Mouse (Mus musculus) embryo, embryonic 11 days (tissue): Measurements from ENCODE around the gene Cyp4a29.
A peak's percentile ranks its signal among the peaks of the same experiment; 100 is the strongest.
"Not testable (repeated sequence)": the region's sequence is repeated elsewhere in the genome, so short reads cannot be mapped to it uniquely, and the experiment has no call there.

Experiments used
- DNase-seq: peaks from one replicate; pipeline ENCODE4 v3.0.0-alpha.2; 2015

Gene Cyp4a29

GRCm38 (mm10) chr4:115241784-115242183 is at the start of gene Cyp4a29:
TSS of gene Cyp4a29 (plus strand) at chr4:115242084.
- no peak for DNase-seq

DNA sequence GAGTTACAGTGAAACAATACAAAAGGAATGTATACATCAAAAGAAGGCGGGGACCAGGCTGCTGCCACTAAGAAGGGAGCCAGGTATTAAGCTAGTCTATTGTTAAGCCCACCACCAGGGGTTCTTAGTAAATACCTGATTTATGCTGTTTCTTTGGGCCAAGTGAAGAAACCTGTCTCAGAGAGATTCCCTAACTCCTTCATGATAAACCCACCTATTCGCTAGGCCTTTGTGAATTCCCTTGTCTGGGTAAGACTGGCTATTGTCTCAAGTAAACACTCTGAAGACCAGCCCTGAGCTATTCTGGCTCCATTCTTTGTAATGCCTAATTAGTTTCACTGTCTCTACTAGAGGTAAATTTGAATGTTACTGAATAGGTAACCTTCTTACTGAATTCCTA is 9.0 kb upstream of the Cyp4a29 start:
- DNase-seq: not testable (repeated sequence)

- DNase-seq: no peak
Measured at GRCm38 (mm10) chr4:115236462-115237096, 5.3 kb upstream of the Cyp4a29 start.

DNA sequence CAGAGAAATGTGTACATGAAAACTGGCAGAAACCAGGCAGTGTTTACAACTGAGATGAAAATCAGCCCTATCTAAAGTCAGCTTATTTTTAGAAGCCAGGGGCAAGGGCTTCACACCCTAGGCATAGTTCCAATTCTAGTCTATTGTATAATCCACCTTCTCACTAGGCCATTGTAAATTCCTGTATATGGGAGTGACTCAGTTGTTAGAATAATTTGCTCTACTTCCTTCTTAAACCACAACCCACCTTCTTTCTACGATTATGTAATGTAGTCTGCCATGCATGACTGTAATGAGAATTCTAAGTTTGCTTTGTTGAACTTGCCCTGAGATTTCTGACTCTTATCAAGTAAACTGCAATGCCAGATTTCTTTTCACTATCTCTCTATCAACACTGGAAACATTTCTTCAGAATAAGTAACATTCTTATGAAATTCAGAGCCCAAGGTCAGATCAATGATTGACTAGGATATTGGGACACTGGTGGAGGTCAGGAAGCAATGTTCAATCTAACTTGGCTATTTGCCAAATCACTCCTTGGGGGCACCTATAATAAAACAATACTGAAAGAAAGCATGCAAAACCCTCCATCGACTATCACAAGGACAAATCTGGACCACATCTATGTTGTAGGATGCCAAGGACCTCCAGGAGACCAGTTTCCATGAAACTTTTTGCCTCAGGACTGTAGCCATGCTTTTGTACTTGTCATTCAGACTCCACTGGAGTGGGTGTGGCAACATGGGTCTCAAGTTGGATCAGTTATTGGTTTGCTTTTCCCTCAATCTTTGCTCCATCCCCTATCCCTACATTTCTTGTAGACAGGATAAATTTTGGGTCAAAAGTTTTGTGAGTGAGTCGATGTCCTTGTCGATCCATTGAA is 23.0 kb downstream of the Cyp4a29 start:
- not testable (repeated sequence) for DNase-seq

DNA sequence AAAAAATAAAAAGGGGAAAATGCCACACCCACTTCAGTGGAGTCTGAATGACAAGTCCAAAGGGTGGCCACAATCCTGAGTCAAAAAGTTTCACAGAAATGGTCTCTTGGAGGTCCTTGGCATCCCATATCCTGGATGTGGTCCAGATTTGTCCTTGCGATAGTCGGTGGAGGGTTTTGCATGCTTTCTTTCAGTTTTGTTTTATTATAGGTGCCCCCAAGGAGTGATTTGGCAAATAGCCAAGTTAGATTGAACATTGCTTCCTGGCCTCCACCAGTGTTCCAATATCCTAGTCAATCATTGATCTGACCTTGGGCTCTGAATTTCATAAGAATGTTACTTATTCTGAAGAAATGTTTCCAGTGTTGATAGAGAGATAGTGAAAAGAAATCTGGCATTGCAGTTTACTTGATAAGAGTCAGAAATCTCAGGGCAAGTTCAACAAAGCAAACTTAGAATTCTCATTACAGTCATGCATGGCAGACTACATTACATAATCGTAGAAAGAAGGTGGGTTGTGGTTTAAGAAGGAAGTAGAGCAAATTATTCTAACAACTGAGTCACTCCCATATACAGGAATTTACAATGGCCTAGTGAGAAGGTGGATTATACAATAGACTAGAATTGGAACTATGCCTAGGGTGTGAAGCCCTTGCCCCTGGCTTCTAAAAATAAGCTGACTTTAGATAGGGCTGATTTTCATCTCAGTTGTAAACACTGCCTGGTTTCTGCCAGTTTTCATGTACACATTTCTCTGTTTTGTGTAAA is 36.5 kb downstream of the Cyp4a29 start:
- DNase-seq: not testable (repeated sequence)

DNA sequence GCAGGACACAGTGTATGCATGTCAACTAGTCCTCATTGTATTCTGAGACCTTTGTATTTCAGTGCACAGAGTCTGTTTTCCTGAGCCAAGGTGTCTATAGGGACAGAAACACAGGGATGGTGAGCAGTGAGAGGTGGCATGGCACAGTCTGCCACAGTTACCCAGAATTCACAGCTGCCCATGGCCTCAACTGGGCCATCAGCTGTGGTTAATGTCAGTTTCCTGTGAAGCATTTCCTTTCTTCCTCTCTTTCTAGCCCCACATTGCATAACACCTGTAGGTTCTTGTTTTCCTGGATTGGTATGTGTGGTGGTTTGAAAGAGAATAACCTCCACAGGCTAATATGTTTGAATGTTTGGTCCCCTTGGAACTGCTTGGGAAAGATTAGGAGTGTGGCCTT is 38.5 kb downstream of the Cyp4a29 start:
- no peak for DNase-seq

GRCm38 (mm10) chr4:115280779-115281178 is 38.9 kb downstream of the Cyp4a29 start:
- peak; percentile 1 for DNase-seq

- DNase-seq: peak; percentile 53
Measured at GRCm38 (mm10) chr4:115281231-115281767, 39.4 kb downstream of the Cyp4a29 start.

- DNase-seq: not testable (repeated sequence)
Measured at GRCm38 (mm10) chr4:115298746-115299145, 56.9 kb downstream of the Cyp4a29 start, which contains the start of gene Cyp4a12a. TSS of gene Cyp4a12a (plus strand) at chr4:115299046.
